Mouse (Mus musculus): ENCODE results near the gene Pnpla2. TPM values are rescaled to one million over a fixed set of nuclear protein-coding genes. Genes with fewer than 3 reads are reported as not detected.

Pnpla2 gene
- polyA plus RNA-seq, 1 experiment from 2014 or later = 16.9 TPM

DNA sequence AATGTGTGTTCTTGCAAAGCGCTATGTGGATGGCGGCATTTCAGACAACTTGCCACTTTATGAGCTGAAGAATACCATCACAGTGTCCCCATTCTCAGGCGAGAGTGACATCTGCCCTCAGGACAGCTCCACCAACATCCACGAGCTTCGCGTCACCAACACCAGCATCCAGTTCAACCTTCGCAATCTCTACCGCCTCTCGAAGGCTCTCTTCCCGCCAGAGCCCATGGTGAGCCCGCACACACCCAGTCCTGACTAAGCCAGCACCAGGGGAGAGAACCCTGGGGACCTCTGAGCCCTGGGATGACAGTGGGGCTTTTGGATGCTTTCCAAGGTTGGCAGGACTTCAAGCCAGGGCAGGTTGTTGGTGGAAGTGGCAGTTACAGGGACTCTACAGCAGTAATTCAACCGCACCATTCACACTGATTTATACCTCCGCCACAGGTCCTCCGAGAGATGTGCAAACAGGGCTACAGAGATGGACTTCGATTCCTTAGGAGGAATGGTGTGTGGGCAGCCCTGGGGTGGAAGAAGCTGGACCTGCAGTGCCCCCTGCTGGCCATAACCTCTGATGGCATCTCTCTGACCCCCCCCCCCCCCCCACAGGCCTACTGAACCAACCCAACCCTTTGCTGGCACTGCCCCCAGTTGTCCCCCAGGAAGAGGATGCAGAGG, 3.1 kb downstream of the Pnpla2 start:
- H3K4me2 ChIP-seq = no peak overlapping the region

DNA sequence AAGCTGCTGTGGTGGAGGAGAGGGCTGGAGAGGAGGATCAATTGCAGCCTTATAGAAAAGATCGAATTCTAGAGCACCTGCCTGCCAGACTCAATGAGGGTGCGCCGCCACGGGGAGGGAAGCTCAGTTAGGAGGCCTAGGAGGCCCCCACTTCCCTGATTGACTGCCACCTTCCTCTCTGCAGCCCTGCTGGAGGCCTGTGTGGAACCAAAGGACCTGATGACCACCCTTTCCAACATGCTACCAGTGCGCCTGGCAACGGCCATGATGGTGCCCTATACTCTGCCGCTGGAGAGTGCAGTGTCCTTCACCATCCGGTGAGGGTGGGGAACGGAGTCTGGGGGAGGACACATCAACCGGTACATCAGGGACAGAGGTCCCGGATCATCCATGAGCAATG, 3.7 kb downstream of the Pnpla2 start:
- ATAC-seq (ENCODE audit: insufficient number of reproducible peaks, low FRiP score, low TSS enrichment, low read depth) = no peak
- no peaks in the 10 kb centered on the region for H3K9me3 ChIP-seq
- H3K4me2 ChIP-seq = no peak overlapping the region
- no peak overlapping the region for H3K9ac ChIP-seq
- H3K4me3 ChIP-seq = no peak overlapping the region
- H3K27me3 ChIP-seq = peaks cover 44% of the 10 kb centered on the region
- WGBS = 90% methylated on average over 11 of the region's 11 CpGs
- no peak overlapping the region for H3K27ac ChIP-seq
- H3K4me1 ChIP-seq = peaks cover 37% of the 10 kb centered on the region
- peaks cover 7% of the 10 kb centered on the region; the same call in 1 of the 2 replicates for H3K36me3 ChIP-seq

More for the DNA sequence above, 3.1 kb downstream of the Pnpla2 start:
- no peak overlapping the region for H3K27ac ChIP-seq
- peaks cover 7% of the 10 kb centered on the region; the same call in 1 of the 2 replicates for H3K36me3 ChIP-seq
- ATAC-seq (ENCODE audit: insufficient number of reproducible peaks, low FRiP score, low TSS enrichment, low read depth) = no peak
- H3K4me3 ChIP-seq = no peak overlapping the region
- 74% methylated on average over 15 of the region's 15 CpGs for WGBS
- H3K4me1 ChIP-seq = peaks cover 34% of the 10 kb centered on the region
- H3K27me3 ChIP-seq = peaks cover 38% of the 10 kb centered on the region
- H3K9me3 ChIP-seq = no peaks in the 10 kb centered on the region
- no peak overlapping the region for H3K9ac ChIP-seq

DNA sequence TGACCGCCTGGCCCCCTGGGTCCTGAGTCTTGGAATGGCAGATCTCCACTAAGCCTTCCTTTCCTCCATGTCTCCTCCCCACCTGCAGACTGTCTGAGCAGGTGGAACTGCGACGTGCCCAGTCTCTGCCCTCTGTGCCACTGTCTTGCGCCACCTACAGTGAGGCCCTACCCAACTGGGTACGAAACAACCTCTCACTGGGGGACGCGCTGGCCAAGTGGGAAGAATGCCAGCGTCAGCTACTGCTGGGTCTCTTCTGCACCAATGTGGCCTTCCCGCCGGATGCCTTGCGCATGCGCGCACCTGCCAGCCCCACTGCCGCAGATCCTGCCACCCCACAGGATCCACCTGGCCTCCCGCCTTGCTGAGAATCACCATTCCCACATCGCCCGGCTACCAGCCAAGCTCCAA, 4.3 kb downstream of the Pnpla2 start:
- Histone ChIP-seq H3K4me2 (no peak overlapping the region), H3K27me3 (peaks cover 50% of the 10 kb centered on the region), H3K27ac (no peak overlapping the region), H3K4me3 (no peak overlapping the region), H3K9ac (no peak overlapping the region), H3K36me3 (peaks cover 7% of the 10 kb centered on the region; the same call in 1 of the 2 replicates), H3K9me3 (no peaks in the 10 kb centered on the region), H3K4me1 (peaks cover 43% of the 10 kb centered on the region)
- no peak for ATAC-seq (ENCODE audit: insufficient number of reproducible peaks, low FRiP score, low TSS enrichment, low read depth)
- WGBS = 87% methylated on average over 17 of the region's 17 CpGs

DNA sequence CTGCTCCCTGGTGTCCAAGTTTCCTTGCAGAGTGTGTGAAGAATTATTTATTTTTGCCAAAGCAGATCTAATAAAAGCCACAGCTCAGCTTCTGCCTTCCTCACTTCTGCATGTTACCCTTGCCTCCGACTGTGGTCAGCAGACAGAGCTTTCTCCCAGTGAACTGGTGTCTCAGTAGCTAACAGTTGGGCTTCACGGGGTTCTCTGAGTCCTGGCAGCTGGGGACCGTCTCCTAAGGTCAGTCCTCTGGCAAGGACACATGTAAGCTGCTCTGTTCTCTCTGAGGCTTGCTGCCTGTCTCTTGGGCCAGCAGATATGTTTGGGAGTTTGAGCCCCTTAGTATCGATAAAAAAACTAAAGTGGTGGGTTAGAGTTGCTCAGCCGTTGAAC, 5.0 kb downstream of the Pnpla2 start:
- H3K4me2 ChIP-seq = no peak overlapping the region
- no peaks in the 10 kb centered on the region for H3K9me3 ChIP-seq
- H3K4me3 ChIP-seq = no peak overlapping the region
- WGBS = 65% methylated on average over 5 of the region's 5 CpGs
- no peak overlapping the region for H3K27ac ChIP-seq
- peaks cover 7% of the 10 kb centered on the region; the same call in 1 of the 2 replicates for H3K36me3 ChIP-seq
- no peak overlapping the region for H3K9ac ChIP-seq
- H3K27me3 ChIP-seq = peaks cover 57% of the 10 kb centered on the region
- ATAC-seq (ENCODE audit: insufficient number of reproducible peaks, low FRiP score, low TSS enrichment, low read depth) = no peak
- peaks cover 45% of the 10 kb centered on the region for H3K4me1 ChIP-seq

DNA sequence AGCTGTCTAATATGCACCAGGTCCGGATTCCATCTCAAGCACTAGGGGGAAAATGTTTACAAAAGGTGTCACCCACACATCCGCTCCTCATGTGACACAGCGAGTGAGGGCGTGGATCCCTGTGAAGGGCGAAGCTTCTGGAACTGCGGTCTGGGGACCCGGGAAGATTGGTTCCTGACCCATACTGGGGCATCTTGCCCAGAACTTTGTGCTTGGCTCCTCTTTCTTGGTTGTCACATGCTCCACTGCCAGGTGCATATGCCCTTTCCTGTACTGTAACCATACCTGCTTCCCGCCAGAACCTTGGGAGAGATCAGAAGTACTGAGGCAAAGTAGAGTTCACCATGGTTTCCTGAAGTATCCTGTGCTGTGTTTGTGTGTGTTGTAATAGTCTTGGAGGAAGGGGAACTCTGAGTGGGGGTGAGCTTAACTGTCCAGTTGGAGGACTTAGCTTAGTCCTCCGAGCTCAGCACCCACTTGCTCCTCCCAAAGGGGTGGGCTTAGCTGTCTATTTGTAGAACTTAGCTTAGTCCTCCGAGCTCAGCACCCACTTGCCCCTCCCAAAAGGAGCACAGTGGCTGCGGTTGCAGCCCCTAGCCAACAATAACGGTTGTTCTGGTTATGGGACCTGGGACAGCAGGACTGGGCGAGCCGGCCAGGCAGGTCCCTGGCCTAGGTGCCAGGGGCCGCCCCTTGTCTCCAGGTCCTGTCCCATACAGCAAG, 5.6 kb downstream of the Pnpla2 start, which contains the start of gene Cracr2b:
TSS of gene Cracr2b (plus strand) at position 704 of the 723 bp plus-strand sequence.
- Histone ChIP-seq H3K27ac (no peak within 1 kb of the TSS; the same call in 1 of the 2 replicates), H3K27me3 (peaks cover 60% of the 10 kb centered on the region), H3K4me2 (peak within 1 kb of the TSS; percentile 76), H3K4me3 (peak within 1 kb of the TSS; percentile 41), H3K9ac (peak within 1 kb of the TSS; percentile 28; the same call in 1 of the 2 replicates), H3K36me3 (peaks cover 7% of the 10 kb centered on the region; the same call in 1 of the 2 replicates), H3K4me1 (peaks cover 46% of the 10 kb centered on the region), H3K9me3 (no peaks in the 10 kb centered on the region)
- ATAC-seq (ENCODE audit: insufficient number of reproducible peaks, low FRiP score, low TSS enrichment, low read depth) = no peak
- 71% methylated on average over 15 of the region's 15 CpGs for WGBS

DNA sequence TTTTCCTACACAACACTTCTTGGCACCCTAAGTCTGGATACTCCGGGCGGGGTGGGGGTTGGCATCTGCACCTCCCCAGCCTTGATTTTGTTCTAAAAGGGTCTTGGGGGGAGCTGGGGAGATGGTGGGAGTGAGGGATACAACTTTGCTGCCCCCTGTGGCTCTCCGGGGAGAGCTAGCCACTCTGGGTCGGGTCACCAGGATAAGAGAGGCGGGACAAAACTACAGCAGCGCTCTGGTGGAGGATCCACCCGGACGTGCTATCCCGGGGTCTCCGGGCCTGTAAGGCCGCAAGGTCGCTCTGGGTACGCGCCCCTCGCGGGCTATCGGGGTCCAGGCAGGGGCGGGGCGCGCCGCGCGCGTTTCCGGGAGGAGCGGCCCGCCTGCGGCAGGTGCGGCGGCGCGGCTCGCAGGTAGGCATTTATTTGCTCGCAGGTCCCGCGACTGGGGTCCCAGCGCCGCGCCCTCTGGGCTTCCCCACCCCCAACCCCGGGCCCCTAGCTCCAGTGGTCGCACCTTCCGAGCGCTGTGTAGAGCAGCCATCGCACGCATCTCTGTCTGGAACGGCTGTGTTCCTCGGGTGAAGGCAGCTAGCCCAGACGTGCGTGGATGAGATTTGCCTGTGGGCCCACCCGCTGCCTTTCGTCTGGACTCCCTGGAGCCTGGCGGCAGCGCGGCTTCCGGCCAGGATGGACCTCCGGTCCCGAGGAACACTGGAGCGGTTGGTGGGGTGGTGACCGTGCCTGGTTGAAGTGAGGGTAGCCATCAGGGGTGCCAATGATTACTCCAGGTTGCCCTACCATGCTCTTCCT, 6.7 kb downstream of the Pnpla2 start:
- Histone ChIP-seq H3K9ac (peak overlapping the region; percentile 28; the same call in 1 of the 2 replicates), H3K27me3 (peaks cover 61% of the 10 kb centered on the region), H3K4me3 (peak overlapping the region; percentile 41), H3K27ac (no peak overlapping the region; the same call in 1 of the 2 replicates), H3K4me2 (peak overlapping the region; percentile 76), H3K4me1 (peaks cover 47% of the 10 kb centered on the region), H3K9me3 (no peaks in the 10 kb centered on the region), H3K36me3 (peaks cover 7% of the 10 kb centered on the region; the same call in 1 of the 2 replicates)
- no peak for ATAC-seq (ENCODE audit: insufficient number of reproducible peaks, low FRiP score, low TSS enrichment, low read depth)
- 3% methylated on average over 59 of the region's 59 CpGs for WGBS

DNA sequence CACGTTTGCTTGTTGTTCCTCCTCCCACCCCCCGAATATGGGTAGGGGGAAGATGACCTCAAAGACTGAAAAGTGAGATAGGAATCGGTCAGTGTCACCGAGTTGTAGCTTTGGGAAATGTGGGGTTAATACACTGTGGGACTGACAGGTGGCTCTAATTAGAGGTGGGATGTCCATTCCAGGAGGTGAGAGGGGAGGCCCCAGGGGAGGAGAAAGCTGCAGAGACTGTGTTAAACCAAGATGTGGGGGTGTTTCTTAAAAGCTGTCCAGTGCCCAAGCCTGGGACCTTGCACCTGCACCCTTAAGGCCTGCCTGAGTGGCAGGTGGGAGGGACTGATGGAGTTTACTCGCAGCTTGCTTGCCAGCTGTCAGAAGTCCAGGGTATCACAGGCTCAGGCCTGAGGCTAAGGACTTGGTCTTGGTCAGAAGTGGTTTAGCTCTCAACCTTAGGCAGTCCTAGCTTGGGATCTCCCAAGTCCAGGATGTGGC, 7.4 kb downstream of the Pnpla2 start:
- H3K9me3 ChIP-seq = no peaks in the 10 kb centered on the region
- peak overlapping the region; percentile 76; the same call in 1 of the 2 replicates for H3K4me2 ChIP-seq
- 0 out of 2 replicates have a peak overlapping the region, but pooled peaks have one; percentile 28 for H3K9ac ChIP-seq
- 7% methylated on average over 5 of the region's 5 CpGs for WGBS
- H3K27me3 ChIP-seq = peaks cover 61% of the 10 kb centered on the region
- peak overlapping the region; percentile 41; the same call in 1 of the 2 replicates for H3K4me3 ChIP-seq
- H3K36me3 ChIP-seq = peaks cover 7% of the 10 kb centered on the region; the same call in 1 of the 2 replicates
- no peak for ATAC-seq (ENCODE audit: insufficient number of reproducible peaks, low FRiP score, low TSS enrichment, low read depth)
- no peak overlapping the region for H3K27ac ChIP-seq
- peaks cover 52% of the 10 kb centered on the region for H3K4me1 ChIP-seq

DNA sequence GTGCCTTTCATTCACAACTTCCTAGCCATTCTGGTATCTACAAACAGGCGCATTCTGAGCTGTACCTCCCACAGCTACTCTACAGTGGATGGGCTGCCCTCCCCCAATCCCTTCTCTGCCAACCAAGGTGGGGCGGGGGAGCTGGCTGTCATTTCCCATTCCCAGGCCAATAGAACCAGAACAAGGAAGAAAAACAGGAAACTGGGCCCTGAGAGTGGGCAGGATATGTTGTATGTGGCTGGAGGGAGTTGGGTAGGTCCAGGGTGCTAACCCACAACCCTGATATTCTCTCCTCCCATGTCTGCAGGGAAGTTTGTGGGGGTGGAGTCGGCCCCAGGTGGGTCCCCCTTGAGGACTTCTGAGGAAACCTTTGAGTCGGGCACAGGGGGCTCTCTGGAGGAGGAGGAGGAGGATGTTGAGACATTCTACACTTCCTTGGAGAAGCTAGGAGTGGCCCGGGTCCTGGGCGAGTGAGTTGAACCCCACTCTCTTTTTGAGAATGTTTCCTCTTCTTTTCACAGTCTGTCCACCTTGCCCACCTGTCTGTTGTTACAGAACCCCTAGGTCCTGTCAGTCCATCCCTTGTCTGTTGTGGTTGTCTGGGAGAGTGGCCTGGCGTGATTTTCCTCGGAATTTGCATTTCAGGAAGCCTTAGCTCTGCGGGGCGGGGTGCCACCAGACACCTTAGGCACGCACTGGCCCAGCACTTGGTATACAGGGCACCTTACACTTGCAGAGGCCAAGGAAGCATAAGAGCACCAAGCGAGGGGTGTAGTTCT, 9.0 kb downstream of the Pnpla2 start:
- no peaks in the 10 kb centered on the region for H3K9me3 ChIP-seq
- ATAC-seq (ENCODE audit: insufficient number of reproducible peaks, low FRiP score, low TSS enrichment, low read depth) = no peak
- H3K9ac ChIP-seq = no peak overlapping the region
- H3K27me3 ChIP-seq = peaks cover 61% of the 10 kb centered on the region
- H3K36me3 ChIP-seq = peaks cover 6% of the 10 kb centered on the region; the same call in 1 of the 2 replicates
- 40% methylated on average over 12 of the region's 12 CpGs for WGBS
- peak overlapping the region; percentile 26; the same call in 1 of the 2 replicates for H3K4me3 ChIP-seq
- H3K4me1 ChIP-seq = peaks cover 68% of the 10 kb centered on the region
- H3K27ac ChIP-seq = peak overlapping the region; percentile 23; the same call in 1 of the 2 replicates
- H3K4me2 ChIP-seq = peak overlapping the region; percentile 44

DNA sequence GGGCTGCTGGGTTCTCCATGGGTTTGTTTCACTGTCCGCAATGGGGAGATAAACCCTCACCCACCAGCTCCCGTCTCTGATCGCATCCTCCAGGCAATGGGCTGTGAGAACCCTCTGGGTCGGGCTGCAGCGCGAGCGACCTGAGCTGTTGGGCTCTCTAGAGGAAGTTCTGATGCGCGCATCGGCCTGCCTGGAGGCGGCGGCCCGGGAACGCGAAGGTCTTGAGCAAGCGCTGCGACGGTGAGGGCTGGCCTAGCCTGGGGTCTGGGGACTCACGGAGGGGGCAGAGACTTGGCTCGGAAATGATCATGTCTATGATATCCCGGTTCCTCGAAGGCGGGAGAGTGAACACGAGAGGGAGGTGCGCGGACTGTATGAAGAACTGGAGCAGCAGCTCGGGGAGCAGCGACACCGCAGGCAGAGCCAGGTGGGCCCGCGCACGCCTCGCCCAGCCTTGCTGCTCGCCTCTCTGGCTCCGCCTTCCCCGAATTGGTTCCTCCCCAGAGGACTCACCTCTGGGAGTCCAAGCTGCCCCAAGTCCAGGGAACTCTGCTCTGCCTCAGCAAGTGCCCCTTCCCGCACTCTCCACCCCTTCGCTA, 9.7 kb downstream of the Pnpla2 start:
- Histone ChIP-seq H3K4me3 (peak overlapping the region; percentile 26), H3K27ac (0 out of 2 replicates have a peak overlapping the region, but pooled peaks have one; percentile 23), H3K4me2 (peak overlapping the region; percentile 44), H3K36me3 (peaks cover 6% of the 10 kb centered on the region), H3K9me3 (no peaks in the 10 kb centered on the region), H3K9ac (0 out of 2 replicates have a peak overlapping the region, but pooled peaks have one; percentile 11), H3K27me3 (peaks cover 54% of the 10 kb centered on the region), H3K4me1 (peaks cover 75% of the 10 kb centered on the region)
- ATAC-seq (ENCODE audit: insufficient number of reproducible peaks, low FRiP score, low TSS enrichment, low read depth) = no peak
- WGBS = 8% methylated on average over 38 of the region's 38 CpGs

DNA sequence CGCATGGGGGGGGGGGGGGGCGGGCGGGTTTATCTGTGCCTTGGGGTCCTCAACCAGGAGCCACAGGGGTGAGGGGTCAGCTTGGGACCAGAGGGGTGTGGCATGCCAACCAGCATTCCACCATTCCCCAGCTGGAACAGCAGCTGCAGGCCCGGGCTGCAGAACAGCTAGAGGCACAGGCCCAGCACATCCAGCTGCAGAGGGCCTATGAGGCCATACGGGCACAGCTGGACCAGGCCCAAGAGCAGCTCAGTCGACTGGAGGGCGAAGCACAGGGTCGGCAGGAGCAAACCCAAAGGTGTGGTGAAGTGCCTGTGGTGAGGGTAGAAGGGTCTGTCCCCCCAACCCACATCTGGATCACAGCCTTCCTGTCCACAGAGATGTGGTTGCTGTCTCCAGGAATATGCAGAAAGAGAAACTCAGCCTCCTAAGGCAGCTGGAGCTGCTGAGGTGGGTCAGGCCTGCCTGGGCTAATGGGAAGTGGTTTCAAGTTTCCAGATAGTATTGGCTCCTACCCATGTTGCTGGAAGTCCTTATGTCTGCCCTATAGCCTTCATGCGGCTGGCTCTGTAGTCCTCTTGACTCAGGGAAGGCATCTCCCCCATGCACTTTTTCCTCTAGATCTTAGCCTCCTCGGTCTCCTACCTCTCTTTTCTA, 10.5 kb downstream of the Pnpla2 start:
- no peak overlapping the region for H3K4me3 ChIP-seq
- H3K36me3 ChIP-seq = peaks cover 14% of the 10 kb centered on the region
- peak overlapping the region; percentile 44 for H3K4me2 ChIP-seq
- ATAC-seq (ENCODE audit: insufficient number of reproducible peaks, low FRiP score, low TSS enrichment, low read depth) = no peak
- WGBS = 22% methylated on average over 10 of the region's 10 CpGs
- H3K9me3 ChIP-seq = no peaks in the 10 kb centered on the region
- peaks cover 80% of the 10 kb centered on the region for H3K4me1 ChIP-seq
- H3K27ac ChIP-seq = peak overlapping the region; percentile 59
- peaks cover 47% of the 10 kb centered on the region for H3K27me3 ChIP-seq
- H3K9ac ChIP-seq = 0 out of 2 replicates have a peak overlapping the region, but pooled peaks have one; percentile 17
